Mouse (Mus musculus) C2C12 (cell line): ENCODE measurements around the gene Msh2.

Experiments
- CEBPB ChIP-seq: IDR thresholded peaks from one replicate; pipeline ENCODE4 v1.6.1; 2011; ENCODE audit warnings: low read depth, mild to moderate bottlenecking, control low read depth, moderate library complexity
- CTCF ChIP-seq: IDR thresholded peaks from one replicate; pipeline ENCODE4 v1.5.1; 2011; ENCODE audit not compliant: control insufficient read depth, insufficient read depth, insufficient read length
- FOSL1 ChIP-seq: IDR thresholded peaks from one replicate; pipeline ENCODE4 v1.8.0; 2011; ENCODE audit warnings: mild to moderate bottlenecking, low read length; ENCODE audit not compliant: poor library complexity, insufficient read depth, severe bottlenecking
- MAX ChIP-seq: IDR thresholded peaks from one replicate; pipeline ENCODE4 v1.6.1; 2011; ENCODE audit warnings: mild to moderate bottlenecking, control low read depth
- MYOG ChIP-seq: IDR thresholded peaks from one replicate; pipeline ENCODE4 v1.6.1; 2011; ENCODE audit not compliant: control insufficient read depth, insufficient read length; ENCODE audit errors: extremely low read depth
- USF1 ChIP-seq: IDR thresholded peaks from one replicate; pipeline ENCODE4 v1.6.1; 2011; ENCODE audit warnings: low read depth, mild to moderate bottlenecking, control low read depth, moderate library complexity

DNA sequence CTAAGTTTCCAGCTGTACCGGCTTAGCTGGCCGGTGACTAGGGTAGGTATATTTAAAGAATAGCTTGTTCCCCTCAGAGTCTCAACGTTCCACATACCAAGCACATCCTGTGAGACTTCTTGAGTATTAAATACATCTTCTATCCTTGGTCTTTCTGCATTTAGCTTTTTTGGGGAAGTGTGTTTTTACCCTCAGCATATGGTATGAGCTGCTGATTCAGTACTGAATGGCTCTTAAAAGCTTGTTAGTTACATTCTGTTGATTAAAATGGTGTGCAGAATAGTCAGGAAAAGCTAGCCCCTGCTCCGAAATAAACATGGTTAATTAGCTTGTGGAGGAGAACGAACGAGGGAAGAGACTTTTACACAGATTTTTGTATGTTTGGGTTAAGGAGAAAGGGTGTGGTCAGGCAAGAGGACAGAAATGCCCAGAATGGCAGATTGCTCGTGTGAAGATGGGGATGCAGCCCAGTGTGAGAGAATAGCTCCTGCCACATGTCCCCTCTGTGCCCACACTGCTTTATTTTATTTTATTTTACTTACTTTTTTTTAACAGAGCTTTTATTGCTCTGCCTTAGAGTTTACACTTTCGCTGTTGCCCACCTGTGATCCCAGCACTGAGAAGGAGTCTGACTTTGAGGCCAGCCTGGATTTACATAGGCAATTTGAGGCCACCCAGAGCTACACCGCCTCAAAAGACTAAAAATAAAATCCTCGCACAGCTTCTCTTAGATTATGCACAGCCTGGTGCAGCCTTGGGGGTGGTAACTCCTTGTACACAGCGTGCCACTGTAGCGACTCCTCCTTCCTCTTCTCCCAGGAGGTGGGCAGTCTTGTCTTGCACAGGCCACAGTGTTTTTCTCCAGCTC is 54.6 kb downstream of the Msh2 start:
- no peak for TF ChIP-seq CTCF
- TF ChIP-seq USF1, result no peak
- no peak for TF ChIP-seq MAX
- TF ChIP-seq MYOG, result no peak
- no peak for TF ChIP-seq CEBPB
- no peak for TF ChIP-seq FOSL1
